Mouse (Mus musculus) small intestine, adult 2 months (tissue): ENCODE data around the gene Efnb1.

Experiments used
- CTCF ChIP-seq: fragments of 200-500 bp; IDR thresholded peaks from 2 replicates; pipeline ENCODE4 v1.5.1; 2012; ENCODE audit warnings: low read depth, mild to moderate bottlenecking, control low read depth, inconsistent platforms, low read length, moderate library complexity, mixed read lengths; ENCODE audit not compliant: insufficient replicate concordance, insufficient read length; ENCODE audit errors: extremely low read depth
- POLR2A ChIP-seq: fragments of 200-500 bp; IDR thresholded peaks from 2 replicates; pipeline ENCODE4 v1.6.1; 2012; ENCODE audit warnings: low read depth, mild to moderate bottlenecking, control low read depth, inconsistent platforms, low read length, moderate library complexity

DNA sequence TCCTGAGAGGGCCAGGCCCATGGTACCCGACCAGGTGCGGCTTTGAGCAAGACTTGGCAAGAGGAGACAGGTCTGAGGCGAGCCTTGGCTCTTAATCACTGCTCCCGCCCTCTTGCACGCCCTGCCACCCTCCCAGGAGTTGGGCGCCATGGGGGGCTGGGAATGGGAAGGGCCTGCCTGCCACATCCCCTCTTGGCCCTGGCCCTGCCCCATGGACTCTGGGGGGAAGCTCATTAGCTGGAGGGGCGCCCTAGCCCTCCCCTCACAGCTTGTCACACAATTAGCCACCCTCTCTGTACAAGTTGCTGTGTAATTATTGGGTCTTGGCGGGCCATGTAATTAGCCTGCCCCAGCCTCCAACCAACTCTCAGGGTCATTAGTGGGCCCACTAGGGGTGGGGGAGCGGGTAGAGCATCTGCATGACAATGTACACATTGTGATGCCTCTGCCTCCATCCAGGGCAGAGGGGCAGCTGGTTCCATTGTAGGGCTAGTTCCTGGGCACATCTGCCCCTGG, 49.2 kb downstream of the Efnb1 start:
- TF ChIP-seq CTCF (no peak), POLR2A (no peak)
